Mouse (Mus musculus): Measurements from ENCODE around the gene Ccdc63.

DNA sequence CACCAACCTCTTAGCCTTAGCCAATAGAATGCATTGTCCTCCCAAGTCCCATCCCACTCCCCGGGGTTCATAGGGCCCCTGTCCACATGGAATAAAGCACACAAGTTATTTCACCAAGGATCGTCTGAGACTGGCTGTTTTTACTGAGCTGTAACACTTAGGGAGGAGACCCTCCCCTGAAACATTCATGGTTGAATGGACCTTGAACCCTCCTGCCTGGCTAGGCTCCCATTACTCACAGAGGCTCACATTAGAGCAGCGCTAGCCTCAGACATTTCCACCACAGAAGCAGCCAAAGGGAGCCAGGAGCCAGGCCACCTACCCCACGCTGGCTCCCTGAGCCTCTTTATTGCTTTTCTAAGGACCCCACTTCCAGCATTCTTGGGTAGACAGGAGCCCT, 63.4 kb downstream of the Ccdc63 start:
- TF ChIP-seq TAL1 (IDR thresholded peaks at IDR 0.05; ENCODE audit: low read length) (no peak), GATA1 (IDR thresholded peaks at IDR 0.05; ENCODE audit: low read length) (no peak)
